Mouse (Mus musculus) MEL-GATA-1-ER (cell line): ENCODE results near the gene Hirip3.

ENCODE experiments used
- DNase-seq: peaks from one replicate; pipeline ENCODE4 v3.0.0-alpha.2; 2012; ENCODE audit warnings: low read depth; ENCODE audit errors: extremely low read depth

Hirip3 gene

GRCm38 (mm10) chr7:126853454-126853853 lies 8.3 kb upstream of the Hirip3 start:
- no peak for DNase-seq

GRCm38 (mm10) chr7:126855641-126856040 lies 6.1 kb upstream of the Hirip3 start:
- no peak for DNase-seq

GRCm38 (mm10) chr7:126856741-126857420 lies 4.9 kb upstream of the Hirip3 start:
- DNase-seq, result no peak

GRCm38 (mm10) chr7:126860987-126861386 lies 785 bp upstream of the Hirip3 start:
- DNase-seq, result peak; percentile 51

- peak; percentile 83 for DNase-seq
These were observed 494 bp downstream of the Hirip3 start, which contains the start of gene Ino80e for GRCm38 (mm10) chr7:126862147-126862784. Ino80e (minus strand) TSS chr7:126862377.

GRCm38 (mm10) chr7:126863791-126864190 lies 2.0 kb downstream of the Hirip3 start:
- no peak for DNase-seq

- DNase-seq, result no peak
These were observed 5.8 kb downstream of the Hirip3 start for GRCm38 (mm10) chr7:126867534-126867933.

- no peak for DNase-seq
These were observed 6.2 kb downstream of the Hirip3 start for GRCm38 (mm10) chr7:126868003-126868402.

- no peak for DNase-seq
These were observed 8.2 kb downstream of the Hirip3 start for GRCm38 (mm10) chr7:126869780-126870519.

- no peak for DNase-seq
These were observed 8.7 kb downstream of the Hirip3 start for GRCm38 (mm10) chr7:126870520-126870891.

- DNase-seq, result no peak
These were observed 15.5 kb downstream of the Hirip3 start for GRCm38 (mm10) chr7:126877239-126877638.

GRCm38 (mm10) chr7:126881040-126881439 lies 19.3 kb downstream of the Hirip3 start:
- no peak for DNase-seq

GRCm38 (mm10) chr7:126883731-126884181 lies 22.0 kb downstream of the Hirip3 start:
- no peak for DNase-seq

- DNase-seq, result peak; percentile 98
These were observed 22.8 kb downstream of the Hirip3 start, which contains the start of gene Taok2 for GRCm38 (mm10) chr7:126884286-126885164. Taok2 (minus strand) TSS chr7:126884703.

- no peak for DNase-seq
These were observed 25.5 kb downstream of the Hirip3 start for GRCm38 (mm10) chr7:126887281-126887680.

GRCm38 (mm10) chr7:126888852-126889251 lies 27.1 kb downstream of the Hirip3 start:
- DNase-seq, result no peak

GRCm38 (mm10) chr7:126896912-126897311 lies 35.1 kb downstream of the Hirip3 start:
- no peak for DNase-seq

- peak; percentile 83 for DNase-seq
These were observed 35.8 kb downstream of the Hirip3 start for GRCm38 (mm10) chr7:126897390-126898101.

GRCm38 (mm10) chr7:126898102-126898990 lies 36.6 kb downstream of the Hirip3 start:
- DNase-seq, result peak; percentile 52
